Mouse (Mus musculus) layer of hippocampus, postnatal 14 days (tissue): ENCODE data around the gene Pde7b. TPM values are rescaled to one million over a fixed set of nuclear protein-coding genes. Genes with fewer than 3 reads are reported as not detected.
A peak's percentile ranks its signal among the peaks of the same experiment; 100 is the strongest.

Experiments used
- DNase-seq, 2 experiments: peaks; one replicate each; pipeline ENCODE4 v3.0.0; 2021 to 2022; ENCODE audit warnings: low spot score in 2 of 2, mixed read lengths in 1 of 2
- total RNA-seq, 2 experiments: library from RNA; stranded (reverse); gene quantifications; 2 replicates each; pipeline ENCODE4 v1.2.3; 2021

The Pde7b gene
- total RNA-seq, 2 experiments from 2014 or later = 14.0 to 18.0 TPM

GRCm38 (mm10) chr10:20435913-20436312 lies 289.0 kb downstream of the Pde7b start:
- DNase-seq = no peak

- no peak for DNase-seq
Measured at GRCm38 (mm10) chr10:20431336-20431735, 293.5 kb downstream of the Pde7b start.

- no peak for DNase-seq
Measured at GRCm38 (mm10) chr10:20421299-20421883, 303.5 kb downstream of the Pde7b start.

GRCm38 (mm10) chr10:20420296-20420695 lies 304.6 kb downstream of the Pde7b start:
- no peak for DNase-seq

GRCm38 (mm10) chr10:20418856-20419219 lies 306.0 kb downstream of the Pde7b start:
- DNase-seq = no peak

- DNase-seq = no peak
Measured at GRCm38 (mm10) chr10:20418202-20418855, 306.5 kb downstream of the Pde7b start.

- DNase-seq = no peak
Measured at GRCm38 (mm10) chr10:20409181-20409580, 315.7 kb downstream of the Pde7b start.

GRCm38 (mm10) chr10:20408336-20408735 lies 316.5 kb downstream of the Pde7b start:
- no peak for DNase-seq

- peak; percentile 41 to 62 for DNase-seq
Measured at GRCm38 (mm10) chr10:20405471-20405870, 319.4 kb downstream of the Pde7b start.

- DNase-seq = no peak
Measured at GRCm38 (mm10) chr10:20402941-20403340, 321.9 kb downstream of the Pde7b start.

GRCm38 (mm10) chr10:20400406-20400805 lies 324.5 kb downstream of the Pde7b start:
- DNase-seq = no peak

- no peak for DNase-seq
Measured at GRCm38 (mm10) chr10:20398641-20399390, 326.1 kb downstream of the Pde7b start.

- DNase-seq = no peak
Measured at GRCm38 (mm10) chr10:20398224-20398623, 326.7 kb downstream of the Pde7b start.

GRCm38 (mm10) chr10:20395778-20396177 lies 329.1 kb downstream of the Pde7b start:
- no peak for DNase-seq

GRCm38 (mm10) chr10:20394815-20395214 lies 330.1 kb downstream of the Pde7b start:
- no peak for DNase-seq

GRCm38 (mm10) chr10:20390568-20390967 lies 334.3 kb downstream of the Pde7b start:
- no peak for DNase-seq

- DNase-seq = no peak
Measured at GRCm38 (mm10) chr10:20382807-20383419, 342.0 kb downstream of the Pde7b start.

- no peak for DNase-seq
Measured at GRCm38 (mm10) chr10:20381352-20381751, 343.5 kb downstream of the Pde7b start.

GRCm38 (mm10) chr10:20380798-20381197 lies 344.1 kb downstream of the Pde7b start:
- peak; percentile 68 to 91 for DNase-seq

GRCm38 (mm10) chr10:20379071-20379735 lies 345.7 kb downstream of the Pde7b start:
- DNase-seq = peak; percentile 63 to 81

GRCm38 (mm10) chr10:20377621-20378020 lies 347.3 kb downstream of the Pde7b start:
- DNase-seq = peak in 1 of 2 experiments; percentile 62
